Mouse (Mus musculus) bone marrow macrophage, adult 2 months (primary cell): ENCODE data around the gene Anxa5. TPM values are rescaled to one million over a fixed set of nuclear protein-coding genes. Genes with fewer than 3 reads are reported as not detected.
A peak's percentile ranks its signal among the peaks of the same experiment; 100 is the strongest.

Source experiments
- H3K27ac ChIP-seq: 2 replicates; pipeline ENCODE4 v1.5.1; 2012; ENCODE audit warnings: low read depth, low read length; ENCODE audit not compliant: insufficient read depth
- H3K4me1 ChIP-seq: 2 replicates; pipeline ENCODE4 v1.6.1; 2012; ENCODE audit warnings: low read length; ENCODE audit not compliant: control insufficient read depth, insufficient read depth
- H3K4me3 ChIP-seq: 2 replicates; pipeline ENCODE4 v1.5.1; 2012; ENCODE audit warnings: mild to moderate bottlenecking, low read length, moderate library complexity; ENCODE audit not compliant: insufficient read depth
- CTCF ChIP-seq: IDR thresholded peaks from 2 replicates; pipeline ENCODE4 v1.5.1; 2012; ENCODE audit warnings: low read depth, mild to moderate bottlenecking, low read length, moderate library complexity
- POLR2A ChIP-seq: IDR thresholded peaks from 2 replicates; pipeline ENCODE4 v1.6.1; 2012; ENCODE audit warnings: mild to moderate bottlenecking, low read depth, low read length, borderline replicate concordance
- polyA plus RNA-seq: library from polyadenylated mRNA; stranded (reverse); fragments of >200 nt; gene quantifications from 2 replicates; pipeline ENCODE4 v1.2.4, GENCODE M21; 2012; ENCODE audit not compliant: missing spikeins, insufficient read depth, insufficient read length

Gene Anxa5
- polyA plus RNA-seq, 1 experiment, result 897 TPM

- H3K4me3 ChIP-seq, result no peak overlapping the region
- H3K27ac ChIP-seq, result no peak overlapping the region
- TF ChIP-seq CTCF, result no peak
- TF ChIP-seq POLR2A, result no peak
- peaks cover 4% of the 10 kb centered on the region; the same call in 1 of the 2 replicates for H3K4me1 ChIP-seq
Measured at GRCm38 (mm10) chr3:36500976-36501375, 25.3 kb upstream of the Anxa5 start.

GRCm38 (mm10) chr3:36499418-36499817 is 23.7 kb upstream of the Anxa5 start:
- Histone ChIP-seq H3K4me3 (no peak overlapping the region), H3K27ac (no peak overlapping the region)
- TF ChIP-seq CTCF, result no peak
- no peak for TF ChIP-seq POLR2A

GRCm38 (mm10) chr3:36498224-36498623 is 22.5 kb upstream of the Anxa5 start:
- TF ChIP-seq POLR2A (no peak), CTCF (no peak)
- Histone ChIP-seq H3K27ac (no peak overlapping the region), H3K4me1 (peaks cover 11% of the 10 kb centered on the region), H3K4me3 (no peak overlapping the region)

More at GRCm38 (mm10) chr3:36499418-36499817, 23.7 kb upstream of the Anxa5 start:
- peaks cover 10% of the 10 kb centered on the region for H3K4me1 ChIP-seq

- no peak overlapping the region for H3K27ac ChIP-seq
- no peak overlapping the region for H3K4me3 ChIP-seq
- H3K4me1 ChIP-seq, result peaks cover 12% of the 10 kb centered on the region
- TF ChIP-seq POLR2A (no peak), CTCF (peak; percentile 62)
Measured at GRCm38 (mm10) chr3:36496746-36497145, 21.1 kb upstream of the Anxa5 start.

- no peak overlapping the region for H3K4me3 ChIP-seq
- no peak overlapping the region for H3K27ac ChIP-seq
- peaks cover 16% of the 10 kb centered on the region for H3K4me1 ChIP-seq
- TF ChIP-seq POLR2A (no peak), CTCF (no peak)
Measured at GRCm38 (mm10) chr3:36496273-36496672, 20.6 kb upstream of the Anxa5 start.

GRCm38 (mm10) chr3:36495436-36495835 is 19.7 kb upstream of the Anxa5 start:
- H3K4me3 ChIP-seq, result no peak overlapping the region
- H3K27ac ChIP-seq, result no peak overlapping the region
- TF ChIP-seq POLR2A (no peak), CTCF (peak; percentile 64)
- H3K4me1 ChIP-seq, result peaks cover 17% of the 10 kb centered on the region

GRCm38 (mm10) chr3:36494613-36495012 is 18.9 kb upstream of the Anxa5 start:
- H3K4me3 ChIP-seq, result no peak overlapping the region
- no peak overlapping the region for H3K27ac ChIP-seq
- no peak for TF ChIP-seq POLR2A
- TF ChIP-seq CTCF, result no peak
- H3K4me1 ChIP-seq, result peaks cover 17% of the 10 kb centered on the region

- peaks cover 18% of the 10 kb centered on the region for H3K4me1 ChIP-seq
- no peak overlapping the region for H3K4me3 ChIP-seq
- no peak for TF ChIP-seq POLR2A
- TF ChIP-seq CTCF, result no peak
- H3K27ac ChIP-seq, result no peak overlapping the region
Measured at GRCm38 (mm10) chr3:36493641-36494283, 18.1 kb upstream of the Anxa5 start.

- no peak overlapping the region for H3K27ac ChIP-seq
- no peak for TF ChIP-seq CTCF
- TF ChIP-seq POLR2A, result no peak
- H3K4me3 ChIP-seq, result no peak overlapping the region
Measured at GRCm38 (mm10) chr3:36492716-36493391, 17.2 kb upstream of the Anxa5 start.

GRCm38 (mm10) chr3:36491535-36491934 is 15.8 kb upstream of the Anxa5 start:
- H3K4me1 ChIP-seq, result peaks cover 21% of the 10 kb centered on the region
- no peak overlapping the region for H3K27ac ChIP-seq
- H3K4me3 ChIP-seq, result no peak overlapping the region
- TF ChIP-seq CTCF (no peak), POLR2A (no peak)

More at GRCm38 (mm10) chr3:36492716-36493391, 17.2 kb upstream of the Anxa5 start:
- H3K4me1 ChIP-seq, result peaks cover 23% of the 10 kb centered on the region
